Mouse (Mus musculus): ENCODE data around the gene Fcgr2b. TPM values are rescaled to one million over a fixed set of nuclear protein-coding genes. Genes with fewer than 3 reads are reported as not detected.

The Fcgr2b gene
- polyA plus RNA-seq, 1 experiment from 2014 or later = not detected

Other genes with a start within 250 kb of the Fcgr2b start
- gene Atf6, start 108.8 kb downstream of the Fcgr2b start, polyA plus RNA-seq (2016; fragmentation: Nextera tagmentation; extraction: Ambion mirVana) = 7.0 and 8.0 TPM in 2 replicates
- gene Gm26620, start 91.5 kb downstream of the Fcgr2b start, polyA plus RNA-seq (2016; fragmentation: Nextera tagmentation; extraction: Ambion mirVana) = 0.19 TPM in 1 of 2 replicates, not detected in the other
- 35.5 and 38.2 TPM in 2 replicates for gene Dusp12, start 91.0 kb downstream of the Fcgr2b start, polyA plus RNA-seq (2016; fragmentation: Nextera tagmentation; extraction: Ambion mirVana)
- 0.15 TPM in 1 of 2 replicates, not detected in the other for gene Fcrlb, start 63.6 kb downstream of the Fcgr2b start, polyA plus RNA-seq (2016; fragmentation: Nextera tagmentation; extraction: Ambion mirVana)
- not detected in 2 replicates for gene Fcrla, start 49.0 kb downstream of the Fcgr2b start, polyA plus RNA-seq (2016; fragmentation: Nextera tagmentation; extraction: Ambion mirVana)
- gene Fcgr4, start 42.4 kb upstream of the Fcgr2b start, polyA plus RNA-seq (2016; fragmentation: Nextera tagmentation; extraction: Ambion mirVana) = 0.31 TPM in 1 of 2 replicates, not detected in the other
- gene Fcgr3, start 88.4 kb upstream of the Fcgr2b start, polyA plus RNA-seq (2016; fragmentation: Nextera tagmentation; extraction: Ambion mirVana) = 3.8 and 5.5 TPM in 2 replicates
- gene Cfap126, start 137.4 kb upstream of the Fcgr2b start, polyA plus RNA-seq (2016; fragmentation: Nextera tagmentation; extraction: Ambion mirVana) = 1.1 and 2.0 TPM in 2 replicates
- gene Sdhc, start 174.1 kb upstream of the Fcgr2b start, polyA plus RNA-seq (2016; fragmentation: Nextera tagmentation; extraction: Ambion mirVana) = 260 and 264 TPM in 2 replicates
- gene Mpz, start 174.2 kb upstream of the Fcgr2b start, polyA plus RNA-seq (2016; fragmentation: Nextera tagmentation; extraction: Ambion mirVana) = 0.48 and 0.91 TPM in 2 replicates
- 5.2 and 6.7 TPM in 2 replicates for gene Pcp4l1, start 219.7 kb upstream of the Fcgr2b start, polyA plus RNA-seq (2016; fragmentation: Nextera tagmentation; extraction: Ambion mirVana)
- 0.21 TPM in 2 replicates for gene Nr1i3, start 237.4 kb upstream of the Fcgr2b start, polyA plus RNA-seq (2016; fragmentation: Nextera tagmentation; extraction: Ambion mirVana)
- 32.4 and 33.3 TPM in 2 replicates for gene Tomm40l, start 246.0 kb upstream of the Fcgr2b start, polyA plus RNA-seq (2016; fragmentation: Nextera tagmentation; extraction: Ambion mirVana)
- 2.7 and 3.1 TPM in 2 replicates for gene Apoa2, start 248.5 kb upstream of the Fcgr2b start, polyA plus RNA-seq (2016; fragmentation: Nextera tagmentation; extraction: Ambion mirVana)